Mouse (Mus musculus) cerebellum, adult 18-20 months (tissue): ENCODE results near the gene Atp6v1f.

Source experiments
- DNase-seq, 2 experiments: peaks; one replicate each; pipeline ENCODE4 v3.0.0; 2021

Gene Atp6v1f

DNA sequence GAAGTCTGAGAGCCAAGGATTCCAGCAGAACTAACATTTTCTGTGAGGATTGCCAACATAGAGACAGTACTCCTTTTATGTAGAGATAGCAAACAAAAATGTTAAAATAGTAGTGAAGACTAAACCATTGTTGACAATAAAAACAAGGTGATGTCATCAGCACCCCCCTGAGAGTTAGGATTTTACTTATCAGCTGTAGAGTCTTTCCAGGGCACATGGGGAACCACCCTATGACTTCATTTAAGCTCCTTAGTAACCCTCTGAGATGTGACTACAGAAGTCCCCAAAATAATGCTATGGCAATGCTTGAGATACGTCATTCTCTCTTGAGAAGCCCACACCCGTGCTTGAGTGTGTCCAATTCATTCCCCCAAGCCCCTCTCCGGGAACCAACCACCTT, 4.1 kb upstream of the Atp6v1f start:
- DNase-seq = no peak

- DNase-seq = no peak
Observed at GRCm38 (mm10) chr6:29468851-29469250, 1.3 kb downstream of the Atp6v1f start.

- DNase-seq = no peak
Observed at GRCm38 (mm10) chr6:29471137-29471536, 3.6 kb downstream of the Atp6v1f start, which contains the start of gene Atp6v1fnb. Gene Atp6v1fnb, plus strand, starts transcription at chr6:29471437.

DNA sequence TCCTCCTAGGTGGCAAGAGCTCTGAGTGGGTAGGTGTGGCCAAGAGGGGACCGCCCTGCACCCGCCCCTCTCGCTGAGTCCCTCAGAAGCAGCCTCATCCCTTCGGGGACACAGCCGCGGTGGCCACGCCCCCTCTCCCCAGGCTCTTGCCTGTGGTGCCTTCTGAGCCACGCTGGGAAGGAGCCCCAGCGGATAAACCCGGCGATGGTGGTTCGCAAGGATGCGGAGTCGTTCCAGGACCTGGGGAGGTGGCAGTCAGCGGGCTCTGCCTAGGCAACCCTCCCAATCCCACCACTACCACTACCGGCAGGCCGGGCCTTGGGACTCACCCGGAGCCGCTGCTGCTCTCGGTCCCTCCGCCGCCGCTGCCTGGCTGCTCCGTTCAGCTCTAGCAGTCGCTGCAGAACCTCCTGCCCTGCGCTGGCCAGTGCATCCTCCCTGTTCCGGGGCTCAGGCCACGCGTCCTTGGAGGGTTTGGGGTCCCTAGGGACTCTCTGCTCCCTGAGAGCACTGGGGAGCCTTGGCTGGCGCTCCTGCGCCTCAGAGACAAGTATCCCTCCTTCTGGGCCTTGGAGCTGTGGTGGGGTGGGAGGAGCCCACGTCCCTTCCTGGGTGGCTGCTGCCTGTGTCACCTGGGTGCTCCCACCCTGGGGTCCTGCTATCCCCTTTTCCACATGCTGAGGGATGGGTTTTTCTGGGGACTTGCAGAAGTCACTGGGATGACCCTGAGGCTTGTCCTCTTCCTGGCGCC, 6.6 kb downstream of the Atp6v1f start:
- DNase-seq = peak; percentile 60 to 65

GRCm38 (mm10) chr6:29474736-29475135, 7.2 kb downstream of the Atp6v1f start:
- DNase-seq = no peak

DNA sequence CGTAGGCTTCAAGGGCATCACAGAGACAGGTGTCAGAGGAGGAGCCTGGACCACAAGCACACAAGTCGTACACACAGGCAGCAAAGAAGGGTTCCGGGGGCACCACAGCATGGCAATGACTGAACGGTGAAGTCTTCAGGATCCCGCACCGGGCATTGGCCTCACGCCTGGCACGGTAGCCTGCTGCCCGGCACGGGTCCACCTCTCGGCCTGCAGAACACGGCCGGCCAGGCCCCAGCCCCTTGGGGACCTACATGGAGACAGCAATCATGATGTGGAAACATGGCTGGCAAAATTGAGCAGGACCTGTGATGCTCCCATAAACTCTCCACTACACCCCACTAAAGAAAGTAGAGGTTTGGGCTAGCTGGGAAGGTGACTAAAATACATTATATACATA, 15.2 kb downstream of the Atp6v1f start:
- no peak for DNase-seq

DNA sequence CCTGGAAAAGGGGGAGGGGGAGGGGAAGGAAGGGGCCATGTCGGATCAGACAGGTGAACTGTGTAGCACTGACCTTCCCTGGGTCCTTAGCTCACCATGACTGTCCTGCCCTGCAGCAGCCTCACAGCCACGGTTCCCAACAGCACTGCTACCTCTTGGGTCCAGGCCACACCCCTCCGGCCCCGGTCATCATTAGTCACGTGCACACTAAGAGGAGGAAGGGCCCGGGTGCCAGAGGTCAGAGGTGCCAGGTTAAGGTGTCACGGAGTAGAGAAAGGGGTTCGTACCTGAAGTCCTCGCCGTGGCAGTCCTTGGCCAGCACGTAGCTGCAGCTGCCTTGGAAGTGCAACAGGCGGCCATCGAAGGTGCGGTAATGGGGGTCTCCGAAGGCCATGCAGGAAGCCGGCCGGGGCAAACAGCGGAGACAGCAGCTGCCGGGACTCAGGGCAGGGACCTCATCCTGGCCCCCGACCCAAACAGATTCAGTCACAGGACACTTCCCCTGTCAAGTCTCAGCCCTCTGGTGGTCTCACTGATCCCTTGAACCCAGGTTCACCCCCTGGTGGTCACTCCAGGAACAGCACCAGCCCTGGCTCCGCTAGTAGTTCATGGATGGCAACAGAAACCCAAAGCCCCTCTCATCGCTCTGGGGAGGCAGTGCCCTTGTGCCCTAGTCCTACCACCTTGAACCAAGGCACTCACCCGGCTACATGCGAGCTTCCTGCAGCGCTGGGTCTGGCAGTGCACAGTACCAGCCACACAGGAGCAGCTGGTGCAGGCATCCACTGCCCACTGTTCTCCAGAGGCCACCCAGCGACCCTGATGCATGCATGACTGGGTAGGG, 17.4 kb downstream of the Atp6v1f start:
- peak; percentile 51 to 61 for DNase-seq

GRCm38 (mm10) chr6:29485951-29486350, 18.4 kb downstream of the Atp6v1f start:
- no peak for DNase-seq

- DNase-seq = no peak
Observed at GRCm38 (mm10) chr6:29494101-29494500, 26.6 kb downstream of the Atp6v1f start.

DNA sequence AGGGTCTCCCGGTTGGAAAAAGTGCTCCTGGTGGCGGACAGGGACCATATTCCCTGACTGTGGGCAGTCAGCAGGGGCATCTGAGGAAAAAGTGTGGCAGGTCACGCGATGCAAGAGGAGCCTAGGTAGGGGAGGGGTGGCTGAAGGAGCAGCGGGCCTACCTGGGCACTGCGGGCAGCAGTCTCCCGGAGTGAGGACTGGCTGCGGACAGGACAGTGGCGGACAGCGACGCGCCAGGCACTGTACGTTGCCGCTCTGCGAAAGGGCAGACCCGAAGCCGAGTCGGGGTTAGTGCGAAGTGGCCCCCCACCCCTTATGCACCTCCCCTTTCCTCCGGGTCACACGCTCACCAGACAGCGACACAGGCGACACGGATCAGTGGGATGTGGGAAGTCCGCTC, 28.8 kb downstream of the Atp6v1f start:
- no peak for DNase-seq

DNA sequence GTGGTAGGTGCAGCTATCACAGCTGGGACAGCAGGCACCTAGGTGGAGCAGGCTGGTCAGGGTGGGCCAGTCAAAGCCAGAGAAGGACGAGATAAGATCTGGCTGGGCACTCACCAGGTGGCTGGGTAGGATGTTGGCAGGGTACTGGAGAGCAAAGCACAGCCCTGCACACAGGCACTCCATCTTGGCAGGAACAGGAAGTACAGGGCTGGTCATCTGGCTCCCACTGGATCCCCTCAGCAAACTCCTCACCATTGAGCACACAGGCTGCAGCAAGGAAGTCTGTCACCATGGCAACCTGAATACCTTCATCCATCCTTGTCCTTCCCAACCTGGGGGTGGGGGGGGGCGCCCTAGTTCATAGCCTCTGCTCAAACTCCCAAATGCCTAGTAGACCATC, 30.3 kb downstream of the Atp6v1f start:
- DNase-seq = no peak

GRCm38 (mm10) chr6:29500177-29500576, 32.7 kb downstream of the Atp6v1f start:
- DNase-seq = no peak

GRCm38 (mm10) chr6:29500810-29501209, 33.3 kb downstream of the Atp6v1f start:
- no peak for DNase-seq

DNA sequence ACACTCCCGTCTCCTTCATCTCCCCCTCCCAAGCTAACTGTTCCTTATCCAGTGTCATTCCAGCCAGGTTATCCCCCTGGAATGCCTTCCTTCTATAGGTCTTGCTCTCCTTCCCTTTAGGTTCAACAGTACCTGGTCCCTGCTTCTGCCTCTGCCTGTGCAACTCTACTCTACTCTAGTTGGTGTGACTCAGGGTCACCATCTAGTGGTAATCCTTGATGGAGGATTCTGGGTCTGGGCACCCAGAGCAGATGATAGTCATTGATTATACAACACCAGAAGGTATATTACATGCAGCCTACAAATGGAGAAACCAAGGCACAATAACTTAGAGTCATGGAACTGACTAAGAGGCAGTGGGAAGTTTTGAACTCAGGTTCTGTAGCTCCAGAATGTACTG, 34.1 kb downstream of the Atp6v1f start:
- no peak for DNase-seq

GRCm38 (mm10) chr6:29505493-29505892, 38.0 kb downstream of the Atp6v1f start:
- DNase-seq = no peak

DNA sequence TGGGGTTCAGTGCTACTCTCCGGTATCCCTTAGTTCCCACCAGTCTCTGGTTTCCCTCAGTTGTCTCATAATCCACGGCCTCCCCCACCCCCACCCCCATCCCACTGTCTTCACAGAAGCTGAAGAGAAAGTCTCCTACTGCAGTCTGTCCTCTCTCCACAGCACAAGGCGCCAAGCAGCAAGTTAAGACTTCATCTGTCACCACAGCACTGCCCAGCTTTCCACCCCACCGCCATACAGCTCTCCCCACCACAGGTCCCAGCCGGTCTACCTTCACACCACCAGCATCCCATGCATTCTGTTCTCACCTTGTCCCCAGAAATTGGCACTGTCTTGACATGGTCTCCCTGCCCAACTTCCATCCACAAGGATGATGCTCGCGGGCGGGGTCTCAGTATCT, 39.3 kb downstream of the Atp6v1f start:
- no peak for DNase-seq

DNA sequence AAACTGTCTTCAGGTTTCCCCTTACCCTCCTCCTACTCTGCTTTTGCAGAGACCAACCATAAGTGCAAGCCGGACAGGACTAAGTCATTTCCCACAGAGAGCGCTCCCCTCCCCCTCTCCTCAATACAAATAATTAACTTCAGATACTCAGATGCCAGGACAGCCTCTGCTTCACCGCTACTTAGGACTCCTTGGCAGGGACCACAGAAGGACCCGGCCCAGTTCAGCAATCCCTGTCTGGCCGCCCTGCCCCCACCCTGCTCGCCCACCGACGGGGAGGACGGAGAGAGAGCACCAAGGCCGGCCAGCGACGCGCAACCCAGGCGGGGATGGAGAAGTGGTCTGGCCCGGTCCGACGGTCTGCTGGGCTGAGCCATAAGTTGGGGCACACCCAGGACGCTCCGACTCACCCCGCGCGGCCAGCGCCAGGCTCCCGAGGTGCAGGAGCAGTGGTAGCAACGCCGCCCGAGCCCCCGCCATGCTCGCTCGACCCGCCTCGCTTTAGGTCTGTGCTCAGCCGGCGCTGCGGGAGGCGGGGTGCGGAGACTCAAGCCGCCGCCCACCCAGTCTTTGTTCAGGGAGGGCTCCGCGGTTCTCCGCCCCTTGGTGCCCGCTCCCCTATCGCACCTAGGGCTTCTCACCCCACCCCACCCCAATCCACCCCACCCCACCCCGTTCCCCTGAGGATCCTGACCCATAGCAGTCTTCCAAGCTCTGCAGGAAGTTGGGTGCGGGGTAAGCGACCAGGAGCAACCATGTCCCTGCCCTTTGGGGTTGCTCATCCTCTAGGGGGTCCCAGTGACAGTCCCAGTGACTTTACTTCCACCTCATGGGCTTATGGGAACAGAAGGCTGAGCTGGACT, 40.2 kb downstream of the Atp6v1f start, which contains the start of gene Kcp:
Gene Kcp (minus strand): TSS at position 506 of the 863 bp plus-strand sequence.
- no peak for DNase-seq

- DNase-seq = no peak
Observed at GRCm38 (mm10) chr6:29509086-29509485, 41.6 kb downstream of the Atp6v1f start.

GRCm38 (mm10) chr6:29513284-29513683, 45.8 kb downstream of the Atp6v1f start:
- DNase-seq = no peak

GRCm38 (mm10) chr6:29517139-29517538, 49.6 kb downstream of the Atp6v1f start:
- DNase-seq = peak; percentile 21 to 34
